Comparison of ENCODE assay signal across 11 mouse cellular contexts in the genomic region with DNA sequence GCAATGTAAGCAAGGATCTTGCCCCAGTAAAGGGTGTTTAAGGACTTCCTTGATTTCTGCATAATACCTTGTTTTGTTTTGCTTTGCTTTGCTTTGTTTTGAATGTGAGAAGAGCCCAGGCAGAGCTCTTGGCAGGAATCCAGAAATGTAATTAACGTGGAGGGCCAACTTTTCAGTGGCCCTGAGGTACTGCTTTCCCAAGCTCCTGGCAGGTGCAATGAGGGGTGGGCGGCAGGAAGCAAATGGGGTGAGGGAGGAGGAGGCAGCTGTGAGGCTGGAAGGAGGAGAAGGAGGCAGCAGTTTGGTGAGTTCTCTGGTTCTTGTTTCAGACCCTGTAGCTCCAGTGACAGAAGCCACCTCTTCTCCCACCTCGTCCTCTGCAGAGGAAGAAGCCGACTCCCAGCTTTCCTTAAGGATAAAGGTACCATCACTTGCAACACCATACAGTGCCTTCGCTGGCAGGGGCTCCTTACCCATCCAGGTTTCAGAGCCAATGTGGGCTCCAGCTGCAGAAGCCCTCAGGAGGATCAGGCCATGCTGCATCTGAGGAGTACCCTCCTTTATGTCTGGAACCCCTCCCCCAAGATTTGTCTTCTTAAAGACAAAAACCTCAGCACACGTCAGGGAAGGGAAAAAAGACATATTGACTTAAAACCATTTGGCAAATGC. TPM values are rescaled to one million over a fixed set of nuclear protein-coding genes. Genes with fewer than 3 reads are reported as not detected.
DNase-seq lines count a peak whose midpoint lies in the region; ATAC-seq lines count a peak whose summit lies in the region.
"Had no signal": no experiment of that assay in that cellular context is flagged by ENCODE, and none has a peak within 500 bp of the region (broad histone marks: within the 10 kb centered on the region; RNA-seq: fewer than 3 reads in every experiment).

No protein-coding gene starts in this region.

- H3K4me1 ChIP-seq in heart, embryonic 15.5 days (replicated peaks) = peaks cover 30% of the 10 kb centered on the region
- H3K4me1 ChIP-seq in midbrain, embryonic 13.5 days (replicated peaks) = peaks cover 33% of the 10 kb centered on the region

- no peak for DNase-seq in heart, adult 9 months (ENCODE audit: low spot score in 2 of 2)
- DNase-seq in embryo, embryonic 10.5 days (ENCODE audit: low spot score) = peak; percentile 35
- DNase-seq in gonadal fat pad, adult 2 months (ENCODE audit: low read depth) = peak; percentile 42
- no peak for DNase-seq in layer of hippocampus, postnatal 14 days (ENCODE audit: low spot score in 2 of 2)
- no peak for DNase-seq in left cerebral cortex, postnatal 14 days (ENCODE audit: low spot score in 2 of 2)
- DNase-seq in thymus, adult 18-20 months = no peak
- DNase-seq: adrenal gland, postnatal 10 days had no signal

- no peak for ATAC-seq in heart, embryonic 15.5 days (replicated peaks; ENCODE audit: insufficient number of reproducible peaks, insufficient read depth, low FRiP score, low read depth)
- ATAC-seq in midbrain, embryonic 13.5 days = 0 out of 2 replicates have a peak, but pooled peaks have one; percentile 65

- H3K27ac ChIP-seq in heart, embryonic 15.5 days = peak overlapping the region; percentile 37
- H3K27ac ChIP-seq in midbrain, embryonic 13.5 days = peak overlapping the region; percentile 62

- no peaks in the 10 kb centered on the region for H3K27me3 ChIP-seq in heart, embryonic 15.5 days
- H3K27me3 ChIP-seq in midbrain, embryonic 13.5 days = no peaks in the 10 kb centered on the region; the same call in 1 of the 2 replicates
- H3K27me3 ChIP-seq: CH12.LX had no signal

- H3K4me3 ChIP-seq in heart, embryonic 15.5 days = no peak overlapping the region
- no peak overlapping the region for H3K4me3 ChIP-seq in midbrain, embryonic 13.5 days (replicated peaks)

- no peak overlapping the region for H3K9ac ChIP-seq in heart, embryonic 15.5 days
- no peak overlapping the region for H3K9ac ChIP-seq in midbrain, embryonic 13.5 days (replicated peaks)

- H3K4me2 ChIP-seq in heart, embryonic 15.5 days = no peak overlapping the region
- no peak overlapping the region for H3K4me2 ChIP-seq in midbrain, embryonic 13.5 days (replicated peaks)

- H3K9me3 ChIP-seq in heart, embryonic 15.5 days (replicated peaks) = no peaks in the 10 kb centered on the region
- H3K9me3 ChIP-seq in midbrain, embryonic 13.5 days = no peaks in the 10 kb centered on the region

- intact Hi-C loops in left cerebral cortex, postnatal 14 days (cut with DNase I) = no loop called here

- 35% methylated on average over 6 of the region's 6 CpGs for WGBS in heart, embryonic 15.5 days
- 25% methylated on average over 6 of the region's 6 CpGs for WGBS in midbrain, embryonic 13.5 days

- no peaks in the 10 kb centered on the region for H3K36me3 ChIP-seq in heart, embryonic 15.5 days
- H3K36me3 ChIP-seq in midbrain, embryonic 13.5 days = no peaks in the 10 kb centered on the region

RNA-seq across cellular contexts. Expression of a gene that starts 36.2 kb away (rescaled TPM):
- polyA plus RNA-seq in heart, embryonic 15.5 days (2015; fragmentation: Nextera tagmentation; extraction: Ambion mirVana) = 74.6 and 83.2 TPM in 2 replicates
- 78.5 and 82.3 TPM in 2 replicates for polyA plus RNA-seq in gonadal fat pad, adult 2 months (2012; rRNA removed)
- 29.3 and 30.3 TPM in 2 replicates for polyA plus RNA-seq in midbrain, embryonic 13.5 days (2015; fragmentation: Nextera tagmentation; extraction: Ambion mirVana)
- total RNA-seq in layer of hippocampus, postnatal 14 days (2021) = 10 to 100 TPM; 60.7 to 63.9 TPM
- total RNA-seq in left cerebral cortex, postnatal 14 days (2021) = 10 to 100 TPM; 48.0 to 51.9 TPM
- total RNA-seq: megakaryocyte, adult 5-6 weeks had no signal

Comparison
In these comparisons a context has a peak if more than half of its experiments do, and no peak if none do; other contexts are left out.
1. DNase-seq: peak in embryo, embryonic 10.5 days (single experiment) and gonadal fat pad, adult 2 months (single experiment); none in heart, adult 9 months (0 of 2), layer of hippocampus, postnatal 14 days (0 of 2), left cerebral cortex, postnatal 14 days (0 of 2) and thymus, adult 18-20 months (0 of 2).